Mouse (Mus musculus): ENCODE measurements around the gene Nid2.
A peak's percentile ranks its signal among the peaks of the same experiment; 100 is the strongest.

Gene Nid2

DNA sequence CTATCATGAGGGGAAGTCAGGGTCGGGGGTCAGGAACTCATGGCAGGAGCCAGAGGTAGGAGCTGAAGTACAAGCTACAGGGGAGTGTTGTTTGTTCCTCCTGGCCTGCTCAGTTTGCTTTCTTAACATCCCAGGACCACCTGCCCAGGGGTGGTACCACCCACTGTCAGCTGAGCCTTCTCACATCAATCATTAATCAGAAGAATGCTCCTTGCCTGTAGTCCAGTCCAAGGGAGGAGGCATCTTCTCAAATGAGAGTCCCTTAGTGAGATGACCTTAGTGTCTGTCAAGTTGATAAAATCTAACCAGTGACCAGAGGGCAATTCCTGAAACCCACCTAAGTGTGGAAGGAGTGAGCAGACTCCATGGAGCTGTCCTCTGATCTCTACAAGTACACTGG lies 37.4 kb downstream of the Nid2 start:
- no peak for DNase-seq

DNA sequence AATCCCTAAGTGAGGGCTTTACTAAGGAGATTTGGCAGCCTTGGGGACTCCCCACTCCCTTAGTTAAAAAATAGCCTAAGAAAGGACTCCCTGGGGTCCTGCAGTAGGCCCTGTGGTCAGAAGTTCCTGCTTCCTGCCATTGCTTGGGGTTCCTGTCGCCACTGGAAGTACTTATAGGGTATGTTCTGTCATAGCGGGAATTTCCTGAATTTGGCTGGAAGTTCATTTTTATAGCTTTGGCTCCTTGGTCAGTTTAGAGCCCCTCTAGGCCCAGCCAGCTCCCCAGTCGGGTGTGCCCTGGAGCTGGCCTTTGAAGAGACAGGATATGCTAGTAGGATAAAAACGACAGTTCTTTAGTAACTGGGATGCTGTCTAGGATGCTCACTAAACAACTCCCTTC lies 43.8 kb downstream of the Nid2 start:
- no peak for DNase-seq

GRCm38 (mm10) chr14:19796541-19797304 lies 45.7 kb downstream of the Nid2 start:
- no peak for DNase-seq

DNA sequence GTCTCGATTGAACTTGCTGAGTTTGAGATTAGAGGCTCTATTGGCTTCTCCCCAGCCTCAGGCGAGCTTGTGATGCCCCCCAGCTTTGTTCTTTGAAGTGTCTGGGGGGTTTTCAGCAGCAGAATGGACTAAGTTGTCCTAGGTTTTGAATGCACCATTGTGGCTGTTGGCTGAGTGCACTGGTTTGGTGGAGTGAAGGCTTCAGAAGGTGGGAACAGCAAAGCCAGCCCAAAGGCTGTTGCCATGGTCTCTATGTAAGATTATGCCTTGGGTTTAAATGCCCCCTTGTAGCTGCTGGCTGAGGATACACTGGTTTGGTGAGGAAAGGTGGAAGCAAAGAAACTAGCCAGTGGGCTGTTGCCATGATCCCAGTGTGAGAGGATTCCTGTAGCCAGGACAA lies 49.4 kb downstream of the Nid2 start:
- DNase-seq = no peak

DNA sequence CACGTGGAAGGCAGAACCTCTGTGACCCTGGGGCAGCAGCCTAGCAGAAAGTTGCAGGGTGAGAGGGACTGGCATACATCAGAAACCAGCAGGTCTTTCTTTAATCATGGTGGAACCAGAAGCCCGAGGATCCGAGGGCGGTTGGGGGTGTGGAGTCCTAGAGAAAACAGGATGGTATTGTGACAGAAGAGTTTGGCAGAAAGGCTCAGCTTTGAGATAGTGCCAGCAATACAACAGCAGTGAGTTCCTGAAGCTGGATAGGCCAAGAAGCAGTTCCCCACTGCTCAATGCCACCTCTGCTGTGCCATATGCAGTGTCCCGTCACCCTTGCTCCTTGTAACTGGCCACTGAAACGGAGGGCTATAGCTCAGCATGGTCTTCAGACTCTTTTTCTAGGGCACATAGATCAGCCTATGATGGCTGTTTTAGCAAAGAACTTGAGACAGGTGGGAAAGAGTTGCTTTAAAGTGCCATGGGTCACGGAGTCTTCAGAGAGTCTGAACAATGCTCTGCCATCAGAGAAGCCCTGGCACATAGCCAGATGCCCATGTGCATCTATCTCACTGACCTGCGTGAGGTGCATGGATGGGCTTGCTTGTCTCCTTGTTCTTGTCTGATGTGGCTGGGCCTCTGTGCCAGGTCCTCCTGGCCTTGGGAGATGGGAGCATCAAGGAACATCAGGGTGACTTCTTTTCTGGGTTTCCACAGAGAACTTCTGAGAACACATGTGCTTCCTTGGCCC lies 50.6 kb downstream of the Nid2 start:
- DNase-seq = no peak

DNA sequence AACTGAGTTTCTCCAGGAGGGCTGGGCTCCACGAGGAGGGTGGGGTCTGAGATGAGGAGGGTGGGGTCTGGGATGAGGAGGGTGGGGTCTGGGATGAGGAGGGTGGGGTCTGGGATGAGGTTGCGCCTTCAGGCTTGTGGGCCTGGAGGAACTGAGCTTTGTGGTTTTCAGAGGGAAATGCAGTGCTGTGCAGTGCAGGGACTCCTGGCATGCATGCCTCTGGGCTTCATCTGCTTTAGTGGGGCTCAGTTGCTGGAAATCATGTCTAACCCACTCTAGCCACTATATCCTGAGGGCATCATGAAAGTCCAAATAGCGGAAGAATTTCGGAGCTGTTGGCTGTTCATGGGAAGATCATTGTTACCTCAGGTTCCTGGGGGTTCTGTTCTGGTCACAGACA lies 52.2 kb downstream of the Nid2 start:
- DNase-seq = no peak

DNA sequence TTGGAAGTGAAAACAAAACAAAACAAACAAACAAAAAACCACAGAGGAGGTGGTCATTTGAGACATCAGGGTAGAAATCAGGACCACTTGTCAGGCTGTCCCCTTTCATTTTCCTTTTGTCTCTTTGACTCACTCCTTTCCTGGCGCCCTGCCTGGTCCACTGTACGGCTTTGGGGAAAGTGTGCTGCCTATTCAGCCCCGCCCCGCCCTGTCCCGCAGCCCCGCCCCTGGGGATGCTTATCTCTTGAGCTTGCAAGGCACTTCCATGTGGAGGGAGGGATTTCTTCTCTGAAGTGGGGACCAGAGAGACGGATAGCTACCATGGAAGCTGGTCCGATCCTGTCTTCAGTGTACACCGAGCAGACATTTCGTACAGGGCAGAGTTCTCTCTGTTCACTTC lies 52.6 kb downstream of the Nid2 start:
- DNase-seq = no peak

GRCm38 (mm10) chr14:19807339-19807738 lies 56.3 kb downstream of the Nid2 start:
- no peak for DNase-seq

DNA sequence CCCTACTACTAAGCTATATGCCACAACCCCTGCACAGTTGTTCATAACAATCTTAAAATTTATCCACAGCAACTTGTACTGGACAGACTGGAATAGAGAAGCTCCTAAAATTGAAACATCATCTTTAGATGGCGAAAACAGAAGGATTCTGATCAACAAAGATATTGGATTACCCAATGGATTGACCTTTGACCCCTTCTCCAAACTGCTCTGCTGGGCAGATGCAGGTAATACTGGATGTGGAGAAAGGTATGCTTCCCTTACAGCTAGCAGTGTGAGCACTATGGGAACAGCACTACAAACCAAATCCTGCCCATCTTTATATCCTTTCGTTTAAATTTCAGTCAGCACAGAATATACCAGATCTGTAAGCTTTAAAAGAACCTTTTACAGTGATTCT lies 56.8 kb downstream of the Nid2 start:
- no peak for DNase-seq

GRCm38 (mm10) chr14:19809934-19810333 lies 58.9 kb downstream of the Nid2 start:
- no peak for DNase-seq

- DNase-seq = no peak
These were observed 62.0 kb downstream of the Nid2 start for GRCm38 (mm10) chr14:19813061-19813460.

GRCm38 (mm10) chr14:19817949-19818348 lies 66.9 kb downstream of the Nid2 start:
- peak; percentile 63 for DNase-seq

DNA sequence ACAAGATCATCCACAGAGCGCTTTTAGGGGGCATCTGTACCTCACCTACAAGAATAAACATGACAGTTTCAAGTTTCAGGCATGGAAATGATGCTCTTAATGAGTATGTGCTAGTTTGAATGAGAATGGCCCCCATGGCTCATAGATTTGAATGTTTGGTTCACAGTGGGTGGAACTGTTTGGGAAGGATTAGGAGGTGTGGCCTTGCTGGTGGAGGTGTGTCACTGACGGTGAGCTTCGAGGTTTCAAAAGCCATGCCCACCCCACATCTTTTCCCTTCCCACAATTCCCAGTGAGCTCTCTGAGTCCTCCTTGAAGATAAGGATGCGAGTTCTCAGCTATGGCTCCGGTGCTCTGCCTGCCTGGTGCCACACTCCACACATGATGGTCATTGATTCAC lies 70.6 kb downstream of the Nid2 start:
- DNase-seq = no peak

- DNase-seq = peak; percentile 89
These were observed 72.5 kb downstream of the Nid2 start, which contains the start of gene Rtraf for GRCm38 (mm10) chr14:19823321-19824142. Rtraf (minus strand) TSS chr14:19823824.

DNA sequence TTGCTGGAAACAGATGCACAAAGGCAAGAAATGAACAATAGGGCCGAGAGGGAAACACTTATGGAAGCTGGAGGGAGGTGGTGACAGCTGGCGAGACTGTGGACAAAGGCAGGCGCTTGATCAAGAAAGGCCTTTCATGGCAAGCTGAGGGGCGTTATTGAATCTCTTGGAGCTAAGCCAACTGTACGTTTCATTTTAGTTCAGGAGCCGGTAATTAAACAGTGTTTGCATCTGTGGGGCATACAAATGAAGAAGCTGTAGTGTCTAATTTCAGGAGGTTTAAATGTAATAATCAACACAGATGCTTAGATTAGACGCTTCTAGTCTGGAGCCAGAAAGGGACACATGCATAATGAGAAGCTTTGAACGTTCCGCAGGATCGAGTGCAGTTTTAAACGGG lies 74.4 kb downstream of the Nid2 start:
- DNase-seq = peak; percentile 34

DNA sequence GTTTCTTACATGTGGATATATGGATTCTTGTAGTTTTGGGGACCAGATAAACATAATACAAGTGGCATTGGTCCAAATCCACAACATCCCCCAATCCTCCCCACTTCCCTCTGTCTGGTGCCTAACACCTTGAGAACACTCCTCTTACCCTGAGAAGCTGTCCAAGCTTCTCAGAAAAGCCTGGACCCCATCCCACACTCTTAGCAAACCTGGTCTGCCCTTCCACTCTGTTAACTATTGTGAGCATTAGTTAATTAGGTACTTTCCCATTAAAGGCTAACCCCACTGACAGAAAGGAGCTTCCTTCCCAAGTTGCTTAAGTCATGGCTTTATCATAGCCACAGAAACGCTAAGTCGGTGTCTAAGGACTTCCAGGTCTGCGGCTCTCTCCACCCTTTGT lies 85.2 kb downstream of the Nid2 start:
- DNase-seq = no peak

DNA sequence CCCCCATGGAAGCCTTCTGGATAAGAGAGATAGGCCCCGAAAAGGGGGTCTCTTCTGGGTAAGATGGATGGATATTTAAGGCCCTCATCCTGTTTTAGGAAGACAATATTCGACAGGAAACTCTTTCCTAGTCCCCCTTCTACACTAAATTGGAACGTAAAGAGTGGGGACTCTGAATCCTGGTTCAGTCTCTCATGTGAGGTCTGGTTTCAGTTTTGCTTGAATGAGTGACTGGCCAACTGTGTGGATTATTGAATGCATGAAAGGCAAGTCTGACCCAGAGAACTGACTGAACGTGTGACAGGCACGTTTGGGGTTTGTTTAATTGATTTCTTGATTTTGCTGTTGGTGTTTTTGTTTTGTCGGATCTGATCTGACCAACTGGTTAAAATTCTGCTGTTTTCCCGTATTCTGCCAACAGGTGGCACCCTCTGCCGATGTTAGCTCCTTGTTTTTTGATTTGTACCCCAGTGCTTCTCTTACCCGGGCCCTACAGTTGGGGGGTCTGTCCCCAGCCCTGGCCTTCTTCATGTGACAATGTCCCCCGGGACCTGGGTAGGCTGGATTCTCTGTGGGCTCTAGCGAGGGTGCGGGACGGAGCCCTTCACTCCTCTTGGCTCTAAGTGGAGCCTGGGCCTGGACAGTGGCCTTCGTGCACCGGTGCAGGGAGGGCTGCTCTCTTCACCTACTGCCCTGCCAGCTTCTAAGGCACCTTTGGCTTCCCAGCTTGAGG lies 88.7 kb downstream of the Nid2 start:
- peak; percentile 79 for DNase-seq

DNA sequence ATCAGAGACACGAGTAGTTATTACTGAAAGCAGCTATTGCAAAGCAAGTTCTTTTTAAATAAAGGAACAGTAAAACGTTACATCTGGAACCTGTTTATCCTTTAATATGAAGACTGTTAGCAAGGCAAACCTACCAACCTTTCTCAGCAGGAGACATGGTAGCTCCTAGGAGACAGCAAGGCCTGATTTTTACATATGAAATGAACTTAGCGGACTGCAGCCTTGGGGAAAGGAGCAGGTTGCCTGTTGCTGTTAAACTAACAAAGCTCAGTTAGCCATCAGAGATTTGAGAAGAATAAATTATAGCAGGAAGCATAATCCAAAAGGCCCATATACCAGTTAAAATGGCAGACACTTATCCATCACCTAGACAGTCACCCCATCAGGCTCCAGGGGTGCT lies 102.4 kb downstream of the Nid2 start:
- no peak for DNase-seq

DNA sequence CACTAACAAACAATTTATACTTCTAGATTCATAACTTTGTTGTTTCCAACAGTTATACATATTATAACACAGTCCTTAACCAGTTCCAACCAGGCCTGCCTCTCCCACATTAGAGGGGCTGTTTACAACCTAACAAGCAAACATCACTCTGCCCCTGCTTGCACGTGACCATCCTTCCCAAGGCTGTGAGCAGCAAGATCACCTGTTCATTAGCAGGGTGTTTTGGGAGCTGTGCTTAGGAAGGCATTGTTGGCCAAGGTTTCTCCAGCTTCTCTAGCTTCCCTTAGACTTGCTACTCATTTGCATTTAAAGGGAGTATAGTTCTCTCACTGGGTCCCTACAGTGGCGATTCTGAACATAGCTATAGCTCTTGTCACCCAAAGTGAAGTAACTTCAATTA lies 107.2 kb downstream of the Nid2 start:
- DNase-seq = no peak

- DNase-seq = peak; percentile 79
These were observed 108.0 kb downstream of the Nid2 start for GRCm38 (mm10) chr14:19858808-19859776.

- no peak for DNase-seq
These were observed 109.2 kb downstream of the Nid2 start for GRCm38 (mm10) chr14:19860281-19860680.

Measured in cerebellum, adult 9-10 months (tissue).